ENCODE assay signal across 8 mouse cellular contexts in the genomic region with DNA sequence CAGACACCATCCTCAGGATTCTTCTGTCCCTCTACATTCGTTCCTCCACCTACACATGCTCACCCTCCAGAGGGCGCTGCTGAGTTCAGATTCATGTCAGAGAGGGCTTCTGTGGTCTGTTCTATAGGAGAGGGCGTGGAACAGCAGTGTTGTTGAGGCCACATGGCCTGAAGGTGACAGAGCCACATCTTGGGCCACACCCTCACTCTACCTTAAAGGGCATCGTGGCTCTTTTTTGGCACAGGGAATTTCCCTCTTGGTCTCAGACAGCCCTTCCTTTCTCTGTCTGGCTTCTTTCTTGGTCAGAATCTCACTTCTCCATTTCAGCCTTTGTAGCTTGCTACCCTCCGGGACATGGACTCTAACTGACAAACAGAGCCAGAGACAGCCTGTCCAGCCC. TPM values are rescaled to one million over a fixed set of nuclear protein-coding genes. Genes with fewer than 3 reads are reported as not detected.
DNase-seq lines count a peak whose midpoint lies in the region; ATAC-seq and TF ChIP-seq lines count a peak whose summit lies in the region.

No protein-coding gene starts in this region.

- H3K9ac ChIP-seq in liver, postnatal 0 days (replicated peaks): no peak overlapping the region

- no peaks in the 10 kb centered on the region for H3K36me3 ChIP-seq in liver, postnatal 0 days (replicated peaks; ENCODE audit: insufficient read depth, low read length)

- no peak overlapping the region for H3K4me2 ChIP-seq in liver, postnatal 0 days (ENCODE audit: low read depth, low read length)

- no peak overlapping the region for H3K27ac ChIP-seq in liver, postnatal 0 days (ENCODE audit: low read depth)

- no peaks in the 10 kb centered on the region for H3K27me3 ChIP-seq in liver, postnatal 0 days (ENCODE audit: insufficient read depth, low read length)

- peaks cover 6% of the 10 kb centered on the region for H3K9me3 ChIP-seq in liver, postnatal 0 days (ENCODE audit: low read length)

- ATAC-seq in CD4-positive, CD25-positive, alpha-beta regulatory T cell, adult 4 months: peak; percentile 93
- ATAC-seq in liver, postnatal 0 days: peak; percentile 67

- 18% methylated on average over 5 of the region's 5 CpGs for WGBS in liver, postnatal 0 days (ENCODE audit: insufficient replicate concordance)

- TF ChIP-seq EP300 in liver, postnatal 0 days (IDR thresholded peaks at IDR 0.05; ENCODE audit: low read depth): no peak

- H3K4me1 ChIP-seq in liver, postnatal 0 days (ENCODE audit: insufficient read depth): 0 out of 2 replicates have a peak, but pooled peaks cover under 1% of the 10 kb centered on the region

- DNase-seq in ZHBTc4 (ENCODE audit: low read depth, low spot score): peak; percentile 85
- DNase-seq in cerebellum, postnatal 25 days: peak; percentile 83 to 89
- peak; percentile 63 to 78 for DNase-seq in gastrocnemius, postnatal 4 days (ENCODE audit: low spot score in 2 of 2)
- DNase-seq in kidney, postnatal 36 days: peak; percentile 63 to 90
- DNase-seq in liver, postnatal 0 days: peak; percentile 86
- DNase-seq in right cerebral cortex, postnatal 14 days: peak; percentile 85
- DNase-seq in Muller cell, postnatal 12 days (ENCODE audit: inconsistent ontology term): no peak

- H3K4me3 ChIP-seq in liver, postnatal 0 days (ENCODE audit: low read depth, low read length): no peak overlapping the region

- peak; percentile 88 for TF ChIP-seq CTCF in liver, postnatal 0 days (IDR thresholded peaks at IDR 0.05; ENCODE audit: low read depth)

RNA-seq across cellular contexts. Expression of gene Col15a1, which starts 43.1 kb away (rescaled TPM):
- 1 to 10 TPM; 3.2 to 3.9 TPM for polyA plus RNA-seq in CD4-positive, CD25-positive, alpha-beta regulatory T cell, adult 4 months (2017; shearing (Covaris generic))
- total RNA-seq in gastrocnemius, postnatal 4 days (2021): 100 to 1,000 TPM; 285 to 337 TPM
- 0.28 and 0.50 TPM in 2 replicates for polyA plus RNA-seq in liver, postnatal 0 days (2015; fragmentation: Nextera tagmentation; extraction: Ambion mirVana)
